12 mouse cellular contexts compared by ENCODE assay signal in genomic region chr8:105621841-105622240, GRCm38 (mm10). TPM values are rescaled to one million over a fixed set of nuclear protein-coding genes. Genes with fewer than 3 reads are reported as not detected.
DNase-seq lines count a peak whose midpoint lies in the region; ATAC-seq and TF ChIP-seq lines count a peak whose summit lies in the region.
"Had no signal": no experiment of that assay in that cellular context is flagged by ENCODE, and none has a peak within 500 bp of the region (broad histone marks: within the 10 kb centered on the region; RNA-seq: fewer than 3 reads in every experiment).

No protein-coding gene starts in this region.

- DNase-seq in kidney, postnatal 0 days (ENCODE audit: low spot score): no peak
- no peak for DNase-seq in kidney, adult 18-20 months
- DNase-seq in MN1 (ENCODE audit: low spot score): peak; percentile 51
- DNase-seq in embryonic facial prominence, embryonic 11.5 days (ENCODE audit: low spot score): no peak
- DNase-seq in spleen, postnatal 10 days (ENCODE audit: low spot score in 2 of 2): no peak
- DNase-seq in T-cell, adult 2 months (ENCODE audit: low spot score): no peak

- WGBS in kidney, postnatal 0 days: 58% methylated on average over 4 of the region's 4 CpGs
- 87% methylated on average over 4 of the region's 4 CpGs for WGBS in embryonic facial prominence, embryonic 11.5 days
- 75% methylated on average over 4 of the region's 4 CpGs for WGBS in limb, embryonic 15.5 days

- no peaks in the 10 kb centered on the region for H3K27me3 ChIP-seq in kidney, postnatal 0 days (ENCODE audit: insufficient read depth, low read length)
- no peaks in the 10 kb centered on the region for H3K27me3 ChIP-seq in embryonic facial prominence, embryonic 11.5 days (ENCODE audit: control insufficient read depth, insufficient read depth, low read length)
- no peaks in the 10 kb centered on the region for H3K27me3 ChIP-seq in limb, embryonic 15.5 days

- H3K36me3 ChIP-seq in kidney, postnatal 0 days (ENCODE audit: insufficient read depth, low read length): peaks cover 51% of the 10 kb centered on the region
- H3K36me3 ChIP-seq in embryonic facial prominence, embryonic 11.5 days (replicated peaks; ENCODE audit: control insufficient read depth, insufficient read depth, low read depth, low read length): no peaks in the 10 kb centered on the region; the same call in none of the 2 replicates
- peaks cover 58% of the 10 kb centered on the region for H3K36me3 ChIP-seq in limb, embryonic 15.5 days

- H3K4me1 ChIP-seq in kidney, postnatal 0 days (replicated peaks; ENCODE audit: insufficient read depth, low read length): peaks cover 22% of the 10 kb centered on the region
- H3K4me1 ChIP-seq in embryonic facial prominence, embryonic 11.5 days (ENCODE audit: control insufficient read depth, insufficient read depth, low read length): peaks cover 6% of the 10 kb centered on the region
- H3K4me1 ChIP-seq in limb, embryonic 15.5 days: peaks cover 29% of the 10 kb centered on the region

- ATAC-seq in kidney, postnatal 0 days (replicated peaks; ENCODE audit: low FRiP score, low read depth): no peak
- ATAC-seq in embryonic facial prominence, embryonic 11.5 days (replicated peaks; ENCODE audit: insufficient number of reproducible peaks, low FRiP score, low TSS enrichment, low read depth): no peak
- no peak for ATAC-seq in limb, embryonic 15.5 days (ENCODE audit: insufficient number of reproducible peaks, low FRiP score, low TSS enrichment, low read depth)
- no peak for ATAC-seq in monocyte, adult 5-6 weeks (replicated peaks; ENCODE audit: insufficient number of reproducible peaks, low FRiP score, low TSS enrichment, poor library complexity, severe bottlenecking)

- TF ChIP-seq CTCF in kidney, postnatal 0 days (IDR thresholded peaks at IDR 0.05; ENCODE audit: low read depth): no peak

- H3K4me3 ChIP-seq in kidney, postnatal 0 days (replicated peaks; ENCODE audit: low read depth, low read length): no peak overlapping the region
- no peak overlapping the region for H3K4me3 ChIP-seq in embryonic facial prominence, embryonic 11.5 days (ENCODE audit: low read depth, low read length)
- H3K4me3 ChIP-seq in limb, embryonic 15.5 days: no peak overlapping the region

- no peaks in the 10 kb centered on the region for H3K9me3 ChIP-seq in kidney, postnatal 0 days (replicated peaks; ENCODE audit: low read length)
- no peaks in the 10 kb centered on the region for H3K9me3 ChIP-seq in embryonic facial prominence, embryonic 11.5 days (replicated peaks; ENCODE audit: control insufficient read depth, low read length)
- no peaks in the 10 kb centered on the region for H3K9me3 ChIP-seq in limb, embryonic 15.5 days

- no peak overlapping the region for H3K4me2 ChIP-seq in kidney, postnatal 0 days (ENCODE audit: low read length)
- H3K4me2 ChIP-seq in embryonic facial prominence, embryonic 11.5 days (ENCODE audit: low read depth, low read length): no peak overlapping the region
- no peak overlapping the region for H3K4me2 ChIP-seq in limb, embryonic 15.5 days

- no peak overlapping the region for H3K9ac ChIP-seq in kidney, postnatal 0 days (ENCODE audit: low read depth, low read length)
- H3K9ac ChIP-seq in embryonic facial prominence, embryonic 11.5 days (replicated peaks; ENCODE audit: low read length): 0 out of 2 replicates have a peak overlapping the region, but pooled peaks have one; percentile 32
- no peak overlapping the region for H3K9ac ChIP-seq in limb, embryonic 15.5 days

- peak overlapping the region; percentile 47 for H3K27ac ChIP-seq in kidney, postnatal 0 days
- no peak overlapping the region for H3K27ac ChIP-seq in embryonic facial prominence, embryonic 11.5 days (replicated peaks; ENCODE audit: low read depth, low read length)
- H3K27ac ChIP-seq in limb, embryonic 15.5 days: peak overlapping the region; percentile 59; the same call in 1 of the 2 replicates

RNA-seq across cellular contexts. Expression of gene Ctcf, which starts 14.5 kb away (rescaled TPM):
- 85.5 and 89.4 TPM in 2 replicates for polyA plus RNA-seq in kidney, postnatal 0 days (2015; fragmentation: Nextera tagmentation; extraction: Ambion mirVana)
- 116 and 118 TPM in 2 replicates for polyA plus RNA-seq in embryonic facial prominence, embryonic 11.5 days (2014; fragmentation: Nextera tagmentation; extraction: Ambion mirVana)
- polyA plus RNA-seq in limb, embryonic 15.5 days (2015; fragmentation: Nextera tagmentation; extraction: Ambion mirVana): 93.8 and 108 TPM in 2 replicates
- 75.1 to 125 TPM (median 91.9 TPM) in 3 replicates for total RNA-seq in monocyte, adult 5-6 weeks (2017)

RNA-seq across cellular contexts. Expression of gene Agrp, which starts 15.4 kb away (rescaled TPM):
- polyA plus RNA-seq in kidney, postnatal 0 days (2015; fragmentation: Nextera tagmentation; extraction: Ambion mirVana): 0.61 and 1.2 TPM in 2 replicates
- polyA plus RNA-seq in embryonic facial prominence, embryonic 11.5 days (2014; fragmentation: Nextera tagmentation; extraction: Ambion mirVana): 1.0 and 1.7 TPM in 2 replicates
- 1.8 and 2.4 TPM in 2 replicates for polyA plus RNA-seq in limb, embryonic 15.5 days (2015; fragmentation: Nextera tagmentation; extraction: Ambion mirVana)
- 3.6 to 4.9 TPM in 2 of 3 replicates, not detected in the other for total RNA-seq in monocyte, adult 5-6 weeks (2017)
- total RNA-seq: heart, postnatal 14 days; MEL; neutrophil, adult 5-6 weeks had no signal
- polyA plus RNA-seq: liver, embryonic 16.5 days had no signal

RNA-seq across cellular contexts. Expression of gene Ripor1, which starts 16.8 kb away (rescaled TPM):
- polyA plus RNA-seq in kidney, postnatal 0 days (2015; fragmentation: Nextera tagmentation; extraction: Ambion mirVana): 40.9 and 44.4 TPM in 2 replicates
- polyA plus RNA-seq in embryonic facial prominence, embryonic 11.5 days (2014; fragmentation: Nextera tagmentation; extraction: Ambion mirVana): 7.3 and 8.7 TPM in 2 replicates
- polyA plus RNA-seq in limb, embryonic 15.5 days (2015; fragmentation: Nextera tagmentation; extraction: Ambion mirVana): 20.9 and 24.6 TPM in 2 replicates
- total RNA-seq in monocyte, adult 5-6 weeks (2017): 0.64 to 6.4 TPM (median 1.2 TPM) in 3 replicates

RNA-seq across cellular contexts. Expression of gene Atp6v0d1, which starts 56.0 kb away (rescaled TPM):
- 112 and 122 TPM in 2 replicates for polyA plus RNA-seq in kidney, postnatal 0 days (2015; fragmentation: Nextera tagmentation; extraction: Ambion mirVana)
- 89.8 and 95.5 TPM in 2 replicates for polyA plus RNA-seq in embryonic facial prominence, embryonic 11.5 days (2014; fragmentation: Nextera tagmentation; extraction: Ambion mirVana)
- polyA plus RNA-seq in limb, embryonic 15.5 days (2015; fragmentation: Nextera tagmentation; extraction: Ambion mirVana): 97.4 and 103 TPM in 2 replicates
- 62.8 to 77.2 TPM (median 68.8 TPM) in 3 replicates for total RNA-seq in monocyte, adult 5-6 weeks (2017)
